Mouse (Mus musculus) layer of hippocampus, postnatal 36 days (tissue): Measurements from ENCODE around the gene Syf2. TPM values are rescaled to one million over a fixed set of nuclear protein-coding genes. Genes with fewer than 3 reads are reported as not detected.
"Not testable (repeated sequence)": the region's sequence is repeated elsewhere in the genome, so short reads cannot be mapped to it uniquely, and the experiment has no call there.

Experiments used
- DNase-seq, 2 experiments: peaks; one replicate each; pipeline ENCODE4 v3.0.0; 2022
- total RNA-seq, 2 experiments: library from RNA; stranded (reverse); gene quantifications; 2 replicates each; pipeline ENCODE4 v1.2.3; 2021

The Syf2 gene
- total RNA-seq, result 10 to 100 TPM; 48.1 to 51.9 TPM

GRCm38 (mm10) chr4:134930684-134931481 is at the start of gene Syf2:
Syf2 (plus strand) TSS chr4:134930898.
- peak; percentile 92 to 94 for DNase-seq

GRCm38 (mm10) chr4:134883266-134883665 is 47.4 kb upstream of the Syf2 start:
- no peak for DNase-seq

- DNase-seq, result no peak
Measured at GRCm38 (mm10) chr4:134883808-134884207, 46.9 kb upstream of the Syf2 start.

GRCm38 (mm10) chr4:134884364-134884763 is 46.3 kb upstream of the Syf2 start:
- no peak for DNase-seq

- DNase-seq, result peak; percentile 28 to 60
Measured at GRCm38 (mm10) chr4:134892096-134892495, 38.6 kb upstream of the Syf2 start.

- DNase-seq, result no peak
Measured at GRCm38 (mm10) chr4:134897256-134897655, 33.4 kb upstream of the Syf2 start.

GRCm38 (mm10) chr4:134901126-134901525 is 29.6 kb upstream of the Syf2 start:
- DNase-seq, result no peak

GRCm38 (mm10) chr4:134903046-134903445 is 27.7 kb upstream of the Syf2 start:
- no peak for DNase-seq

- not testable (repeated sequence) for DNase-seq
Measured at GRCm38 (mm10) chr4:134911406-134911805, 19.3 kb upstream of the Syf2 start.

- DNase-seq, result peak in 1 of 2 experiments; percentile 47
Measured at GRCm38 (mm10) chr4:134913413-134913812, 17.3 kb upstream of the Syf2 start.

GRCm38 (mm10) chr4:134914122-134914863 is 16.4 kb upstream of the Syf2 start:
- DNase-seq, result peak in 1 of 2 experiments; percentile 24

- peak; percentile 90 to 92 for DNase-seq
Measured at GRCm38 (mm10) chr4:134914864-134915209, 15.9 kb upstream of the Syf2 start, which contains the start of gene Tmem50a. Tmem50a (minus strand) TSS chr4:134915024.

- DNase-seq, result no peak
Measured at GRCm38 (mm10) chr4:134915223-134916050, 15.3 kb upstream of the Syf2 start.

- DNase-seq, result no peak
Measured at GRCm38 (mm10) chr4:134917194-134917593, 13.5 kb upstream of the Syf2 start.

GRCm38 (mm10) chr4:134918381-134918780 is 12.3 kb upstream of the Syf2 start:
- DNase-seq, result no peak

GRCm38 (mm10) chr4:134919733-134920540 is 10.8 kb upstream of the Syf2 start:
- no peak for DNase-seq

- DNase-seq, result no peak
Measured at GRCm38 (mm10) chr4:134920631-134921030, 10.1 kb upstream of the Syf2 start.

- DNase-seq, result no peak
Measured at GRCm38 (mm10) chr4:134921703-134922102, 9.0 kb upstream of the Syf2 start.

GRCm38 (mm10) chr4:134922111-134922924 is 8.4 kb upstream of the Syf2 start:
- DNase-seq, result no peak

GRCm38 (mm10) chr4:134922925-134923244 is 7.8 kb upstream of the Syf2 start:
- peak; percentile 33 to 48 for DNase-seq
